Mouse (Mus musculus) small intestine, adult 2 months (tissue): ENCODE data around the gene Bok.

ENCODE experiments used
- CTCF ChIP-seq: fragments of 200-500 bp; IDR thresholded peaks from 2 replicates; pipeline ENCODE4 v1.5.1; 2012; ENCODE audit warnings: low read depth, mild to moderate bottlenecking, control low read depth, inconsistent platforms, low read length, moderate library complexity, mixed read lengths; ENCODE audit not compliant: insufficient replicate concordance, insufficient read length; ENCODE audit errors: extremely low read depth
- POLR2A ChIP-seq: fragments of 200-500 bp; IDR thresholded peaks from 2 replicates; pipeline ENCODE4 v1.6.1; 2012; ENCODE audit warnings: low read depth, mild to moderate bottlenecking, control low read depth, inconsistent platforms, low read length, moderate library complexity

- TF ChIP-seq CTCF (no peak), POLR2A (no peak)
Observed at GRCm38 (mm10) chr1:93657025-93657360, 28.5 kb upstream of the Bok start.
